Mouse (Mus musculus) heart, embryonic 16.5 days (tissue): ENCODE data around the gene Vmn2r41. TPM values are rescaled to one million over a fixed set of nuclear protein-coding genes. Genes with fewer than 3 reads are reported as not detected.
"Not testable (repeated sequence)": the region's sequence is repeated elsewhere in the genome, so short reads cannot be mapped to it uniquely, and the experiment has no call there.

Experiments
- ATAC-seq: fragments of 200-750 bp; cut with Nextera tagmentation; replicated peaks from 2 replicates; pipeline ENCODE4 v1.8.0; 2017; ENCODE audit warnings: moderate number of reproducible peaks; ENCODE audit not compliant: insufficient read depth, low FRiP score; ENCODE audit errors: extremely low read depth
- H3K27ac ChIP-seq: fragments of 300-500 bp; sonication (generic); 2 replicates; pipeline ENCODE4 v1.5.1; 2014; ENCODE audit warnings: mild to moderate bottlenecking, low read length, control low read depth, moderate library complexity
- H3K27me3 ChIP-seq: fragments of 300-500 bp; sonication (generic); 2 replicates; pipeline ENCODE4 v1.6.1; 2014; ENCODE audit warnings: low read length, mixed read lengths; ENCODE audit not compliant: control insufficient read depth, insufficient read depth
- H3K36me3 ChIP-seq: fragments of 300-500 bp; sonication (generic); 2 replicates; pipeline ENCODE4 v1.6.1; 2014; ENCODE audit not compliant: control insufficient read depth, insufficient read depth
- H3K4me1 ChIP-seq: fragments of 300-500 bp; sonication (generic); 2 replicates; pipeline ENCODE4 v1.6.1; 2014; ENCODE audit warnings: low read length, mixed read lengths; ENCODE audit not compliant: control insufficient read depth, insufficient read depth
- H3K4me2 ChIP-seq: fragments of 300-500 bp; sonication (generic); 2 replicates; pipeline ENCODE4 v1.6.1; 2014; ENCODE audit warnings: low read depth, mild to moderate bottlenecking, control low read depth, low read length
- H3K4me3 ChIP-seq: fragments of 300-500 bp; sonication (generic); 2 replicates; pipeline ENCODE4 v1.5.1; 2014; ENCODE audit warnings: mild to moderate bottlenecking, control low read depth, low read length
- H3K9ac ChIP-seq: fragments of 300-500 bp; sonication (generic); 2 replicates; pipeline ENCODE4 v1.6.1; 2014; ENCODE audit warnings: low read length, control low read depth
- H3K9me3 ChIP-seq: fragments of 300-500 bp; sonication (generic); replicated peaks from 2 replicates; pipeline ENCODE4 v1.6.1; 2016; ENCODE audit warnings: low read length; ENCODE audit not compliant: control insufficient read depth
- WGBS: fragments of 180-500 bp; shearing (Covaris S2); extraction: QIAGEN DNeasy Blood & Tissue Kit; methylation state at CpG from one replicate; pipeline ENCODE4 v1.1.7; 2014; 5-methylcytosine and 5-hydroxymethylcytosine counted together
- polyA plus RNA-seq: library from polyadenylated mRNA; unstranded; fragments of >200 nt; fragmentation: Nextera tagmentation; extraction: Ambion mirVana; gene quantifications from 2 replicates; pipeline ENCODE4 v1.2.1, GENCODE M21; 2015

The Vmn2r41 gene
- not detected in 2 replicates for polyA plus RNA-seq

- not testable (repeated sequence) for H3K9me3 ChIP-seq, H3K36me3 ChIP-seq, H3K9ac ChIP-seq, H3K27me3 ChIP-seq, H3K4me3 ChIP-seq, H3K27ac ChIP-seq, ATAC-seq, H3K4me1 ChIP-seq, H3K4me2 ChIP-seq
- no CpG with 5 or more reads among the region's 1 CpGs for WGBS
Observed at GRCm38 (mm10) chr7:8161554-8161953, at the start of gene Vmn2r41. TSS of gene Vmn2r41 (minus strand) at chr7:8161654.

DNA sequence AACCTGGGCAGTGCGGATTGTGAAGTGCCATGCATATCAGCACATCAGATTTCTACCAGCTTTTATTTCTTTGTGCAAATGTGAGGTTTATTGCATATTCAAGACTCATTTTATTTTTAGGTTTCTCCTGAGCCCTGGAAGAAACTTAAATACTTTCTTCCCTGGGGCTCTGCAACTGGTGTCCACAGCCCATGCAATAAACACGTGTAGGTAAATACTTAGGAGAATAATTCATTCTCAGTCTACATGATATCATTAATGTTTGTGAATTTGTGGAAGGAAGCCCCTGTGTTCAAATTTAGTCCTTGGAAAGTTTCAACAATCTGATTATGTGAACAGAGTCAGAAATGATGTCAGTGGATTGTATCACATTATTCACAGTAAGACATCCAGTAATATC, 38.8 kb upstream of the Vmn2r41 start, which contains the start of gene Vmn2r42:
Gene Vmn2r42 (minus strand): TSS at position 101 of the 400 bp plus-strand sequence.
- WGBS = no CpG with 5 or more reads among the region's 2 CpGs
- H3K27ac ChIP-seq, H3K9me3 ChIP-seq, H3K36me3 ChIP-seq, ATAC-seq, H3K27me3 ChIP-seq, H3K4me2 ChIP-seq, H3K9ac ChIP-seq, H3K4me3 ChIP-seq, H3K4me1 ChIP-seq: not testable (repeated sequence)

GRCm38 (mm10) chr7:8092871-8093270, 68.6 kb downstream of the Vmn2r41 start:
- not testable (repeated sequence) for H3K9ac ChIP-seq, H3K27me3 ChIP-seq, H3K27ac ChIP-seq, H3K4me1 ChIP-seq, H3K4me3 ChIP-seq, H3K9me3 ChIP-seq, ATAC-seq, H3K4me2 ChIP-seq, H3K36me3 ChIP-seq
- WGBS = 30% methylated on average over 11 of the region's 15 CpGs

Other genes with a start within 250 kb of the Vmn2r41 start
- not detected in 2 replicates for gene Vmn2r42, start 38.7 kb upstream of the Vmn2r41 start, polyA plus RNA-seq
- gene Vmn2r43, start 98.9 kb upstream of the Vmn2r41 start, polyA plus RNA-seq = not detected in 2 replicates
- gene Vmn2r44, start 221.7 kb upstream of the Vmn2r41 start, polyA plus RNA-seq = not detected in 2 replicates